Mouse (Mus musculus) Patski (cell line): ENCODE measurements around the gene Atp6v1e2. TPM values are rescaled to one million over a fixed set of nuclear protein-coding genes. Genes with fewer than 3 reads are reported as not detected.

Experiments used
- ATAC-seq: fragments of 100-300 bp; one replicate; pipeline ENCODE4 v1.8.0; 2021
- CTCF ChIA-PET: fragments of 350-600 bp; sonication (Branson Sonifier 250); formaldehyde crosslinking; loops from one replicate; lab custom pipeline; 2022; ENCODE audit warnings: inconsistent platforms; lab: Charles Lee
- POLR2A ChIA-PET: fragments of 350-600 bp; sonication (Branson Sonifier 250); formaldehyde crosslinking; loops from one replicate; lab custom pipeline; 2022; ENCODE audit warnings: antibody characterized with exemption, inconsistent platforms; lab: Charles Lee
- DNase-seq: peaks from one replicate; pipeline ENCODE4 v3.0.0-alpha.2; 2011; ENCODE audit warnings: low read depth, low spot score
- H3K27me3 ChIP-seq: fragments of 371-371 bp; one replicate; pipeline ENCODE4 v1.5.1; 2021
- CTCF ChIP-seq: fragments of 100-300 bp; IDR thresholded peaks from one replicate; pipeline ENCODE4 v1.5.1; 2021
- in situ Hi-C: fragments of 300-500 bp; cut with MboI; formaldehyde crosslinking; loops from 3 replicates; pipeline ENCODE4 v1.11.1; 2018; ENCODE audit warnings: low pct_unique_long_range_greater_than_20kb, mixed read lengths
- polyA plus RNA-seq: library from polyadenylated mRNA; unstranded; gene quantifications from one replicate; pipeline ENCODE4 v1.2.3, GENCODE M21; 2021

The Atp6v1e2 gene
- polyA plus RNA-seq, 1 experiment from 2014 or later: not detected

DNA sequence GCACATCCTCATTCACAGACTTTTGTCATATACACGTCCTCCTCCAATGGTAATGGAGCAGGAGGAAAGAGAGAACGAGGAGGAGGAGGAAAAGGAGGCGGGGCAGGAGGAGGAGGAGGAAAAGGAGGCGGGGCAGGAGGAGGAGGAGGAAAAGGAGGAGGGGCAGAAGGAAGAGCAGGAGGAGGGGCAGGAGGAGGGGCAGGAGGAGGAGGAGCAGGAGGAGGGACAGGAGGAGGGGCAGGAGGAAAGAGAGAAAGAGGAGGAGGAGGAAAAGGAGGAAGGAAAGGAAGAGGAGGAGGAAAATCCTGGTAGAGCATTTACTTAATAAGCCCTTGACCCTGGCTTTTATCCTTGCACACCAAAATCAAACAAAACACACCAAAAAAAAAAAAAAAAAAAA lies 1.6 kb downstream of the Atp6v1e2 start:
- DNase-seq: no peak
- ChIA-PET POLR2A (no interaction called here), CTCF (no interaction called here)
- no peak for TF ChIP-seq CTCF
- in situ Hi-C loops: no loop called here
- no peak for ATAC-seq
- H3K27me3 ChIP-seq: no peaks in the 10 kb centered on the region

DNA sequence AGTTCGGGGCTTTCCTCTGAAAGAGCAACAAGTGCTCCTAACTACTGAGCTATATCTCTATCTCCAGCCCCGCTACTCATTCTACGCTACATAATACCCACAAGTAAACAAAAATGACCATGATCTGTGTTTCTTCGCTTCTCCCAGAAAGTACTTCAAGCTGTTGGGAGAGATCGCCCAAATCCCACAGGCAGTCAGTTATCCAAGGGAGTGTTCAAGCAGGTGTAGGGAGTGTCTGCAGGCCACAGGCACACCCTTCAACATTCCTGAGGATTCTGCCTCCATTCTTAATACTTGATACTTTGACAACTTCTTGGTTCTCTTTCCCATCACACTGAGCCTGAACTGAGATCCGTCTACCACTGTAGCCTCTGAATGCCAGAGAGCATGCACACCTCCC lies 4.5 kb downstream of the Atp6v1e2 start:
- CTCF ChIA-PET: no interaction called here
- no peak for DNase-seq
- in situ Hi-C loops: no loop called here
- no peak for TF ChIP-seq CTCF
- H3K27me3 ChIP-seq: no peaks in the 10 kb centered on the region
- ATAC-seq: no peak
- POLR2A ChIA-PET: no interaction called here

DNA sequence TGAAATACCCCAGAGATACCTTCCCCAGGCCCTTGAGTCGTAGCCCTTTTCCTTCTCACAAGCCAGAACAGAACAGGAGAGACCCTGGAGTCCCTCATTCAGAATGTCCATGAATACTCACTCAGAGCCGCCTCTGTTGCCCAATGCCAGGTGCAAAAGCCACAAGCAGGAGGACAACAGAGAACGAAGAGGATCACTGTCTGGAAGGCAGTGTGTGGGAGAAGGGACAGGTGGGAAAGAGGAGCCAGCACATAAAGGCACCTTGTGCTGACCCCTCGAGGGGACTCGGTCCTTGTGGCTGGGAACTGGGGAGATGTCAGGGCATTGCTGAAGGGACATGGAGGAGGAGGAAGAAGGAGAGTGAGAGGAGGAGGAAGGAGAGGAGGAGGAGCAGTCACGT lies 5.6 kb downstream of the Atp6v1e2 start:
- H3K27me3 ChIP-seq: no peaks in the 10 kb centered on the region
- no peak for TF ChIP-seq CTCF
- CTCF ChIA-PET: interaction anchor here (1.0 kb wide), 1 partner anchor 11 kb away, joined by 3 read pairs; no protein-coding TSS in a partner anchor
- POLR2A ChIA-PET: no interaction called here
- in situ Hi-C loops: no loop called here
- DNase-seq: no peak
- ATAC-seq: no peak

DNA sequence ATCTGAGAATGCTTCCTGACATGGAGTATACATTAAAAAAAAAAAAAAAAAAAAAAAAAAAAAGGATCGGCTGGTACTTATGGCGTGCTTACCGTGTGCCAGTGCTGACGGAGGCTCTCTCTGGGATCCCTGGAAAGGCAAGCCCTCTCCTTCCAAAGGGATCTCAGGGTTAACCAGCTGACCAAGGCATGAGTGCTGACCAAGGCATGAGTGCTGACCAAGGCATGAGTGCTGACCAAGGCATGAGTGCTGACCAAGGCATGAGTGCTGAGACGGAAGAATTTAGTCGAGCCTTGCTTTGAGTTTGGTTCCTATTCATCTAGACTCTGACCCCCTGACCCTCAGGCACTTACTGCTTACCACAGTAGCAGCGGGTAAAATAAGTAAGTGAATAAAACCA lies 9.0 kb downstream of the Atp6v1e2 start:
- no peaks in the 10 kb centered on the region for H3K27me3 ChIP-seq
- no peak for DNase-seq
- no peak for ATAC-seq
- ChIA-PET POLR2A (interaction anchor here (0.6 to 1.6 kb wide), 2 partner anchors 14 to 111 kb away, joined by 3 read pairs; no protein-coding TSS in a partner anchor), CTCF (no interaction called here)
- in situ Hi-C loops: no loop called here
- no peak for TF ChIP-seq CTCF

DNA sequence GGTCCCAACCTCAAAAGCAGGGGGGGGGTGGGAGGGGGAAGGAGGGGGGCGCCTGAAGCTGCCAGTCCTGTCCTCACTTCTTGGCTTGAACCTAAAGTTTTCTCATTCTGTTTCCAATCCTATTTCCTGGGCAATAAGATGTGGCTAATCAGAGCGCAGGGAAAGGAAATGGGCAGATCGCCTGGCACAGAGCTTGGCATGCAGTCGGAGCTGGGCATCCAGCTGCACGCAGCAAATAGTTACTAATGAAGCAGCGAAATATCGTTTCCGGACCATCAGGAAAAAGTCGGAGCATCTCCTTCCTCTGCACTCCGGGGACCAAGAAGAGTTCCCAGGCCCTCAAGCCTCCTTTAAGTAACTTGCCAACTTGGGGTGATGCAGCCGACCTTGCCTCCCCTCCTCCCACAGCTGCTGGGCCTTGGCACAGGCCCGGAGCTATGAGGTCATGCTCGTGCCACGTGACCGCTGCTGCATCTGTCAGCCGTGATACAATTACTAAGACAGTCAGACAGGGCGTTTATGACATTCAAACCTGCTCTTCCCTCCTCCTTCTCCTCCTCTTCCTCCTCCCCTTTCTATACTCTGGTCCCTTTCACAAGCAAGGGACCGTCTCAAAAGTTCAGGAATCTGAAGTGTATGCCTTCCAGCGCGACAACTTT lies 10.1 kb downstream of the Atp6v1e2 start:
- CTCF ChIA-PET: interaction anchor here (1.4 kb wide), 1 partner anchor 41 kb away, joined by 3 read pairs; no protein-coding TSS in a partner anchor
- peak; percentile 50 for DNase-seq
- POLR2A ChIA-PET: interaction anchor here (0.6 to 1.6 kb wide), 4 partner anchors 10 to 112 kb away, joined by 3 to 7 read pairs (median 3); no protein-coding TSS in a partner anchor
- in situ Hi-C loops: no loop called here
- TF ChIP-seq CTCF: no peak
- peak; percentile 75 for ATAC-seq
- H3K27me3 ChIP-seq: no peaks in the 10 kb centered on the region

DNA sequence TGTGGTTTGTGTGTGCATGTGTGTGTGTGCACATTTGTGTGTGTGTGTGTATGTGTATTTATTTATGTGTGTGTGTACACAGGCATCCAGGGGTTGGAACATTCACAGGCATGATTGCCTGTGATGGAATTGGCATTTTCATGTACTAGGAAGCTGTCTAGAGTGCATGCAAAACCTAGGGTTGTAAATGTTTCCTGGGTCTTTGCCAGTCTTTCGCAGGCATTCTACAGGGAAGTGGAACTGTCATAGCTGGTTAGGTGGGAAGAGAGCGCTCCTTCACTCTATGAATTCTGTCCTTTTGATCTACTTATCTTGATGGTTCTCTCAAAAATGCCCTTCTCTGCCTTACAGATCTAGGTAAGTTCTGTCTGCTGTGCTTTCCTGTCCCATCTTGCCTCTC lies 10.6 kb downstream of the Atp6v1e2 start:
- no peak for ATAC-seq
- H3K27me3 ChIP-seq: no peaks in the 10 kb centered on the region
- POLR2A ChIA-PET: interaction anchor here (0.7 to 1.6 kb wide), 3 partner anchors 10 to 12 kb away, joined by 3 to 7 read pairs (median 3); no protein-coding TSS in a partner anchor
- CTCF ChIA-PET: interaction anchor here (1.4 kb wide), 1 partner anchor 42 kb away, joined by 3 read pairs; no protein-coding TSS in a partner anchor
- in situ Hi-C loops: no loop called here
- DNase-seq: no peak
- TF ChIP-seq CTCF: no peak

DNA sequence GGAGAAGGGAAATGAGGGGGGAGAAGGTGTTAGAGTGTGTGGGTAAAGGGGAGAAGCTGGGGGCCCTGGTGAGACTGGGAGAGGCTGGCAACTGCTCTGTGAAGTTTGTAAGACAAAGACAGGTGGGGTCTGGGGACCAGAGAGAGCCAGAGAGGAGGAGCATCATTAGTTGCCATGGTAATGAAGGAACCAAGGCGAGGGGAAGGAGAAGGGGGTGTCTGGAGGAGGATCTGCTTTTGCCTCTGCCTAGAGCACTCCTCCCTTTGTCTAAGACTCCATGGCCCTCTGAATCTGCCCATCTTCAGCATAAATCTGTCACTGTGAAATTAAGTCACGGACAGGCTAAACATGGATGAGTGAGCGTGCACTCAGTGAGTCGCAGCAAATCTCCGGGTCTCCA lies 14.8 kb downstream of the Atp6v1e2 start:
- in situ Hi-C loops: no loop called here
- TF ChIP-seq CTCF: no peak
- POLR2A ChIA-PET: no interaction called here
- CTCF ChIA-PET: no interaction called here
- H3K27me3 ChIP-seq: no peaks in the 10 kb centered on the region
- DNase-seq (no peak), ATAC-seq (no peak)

DNA sequence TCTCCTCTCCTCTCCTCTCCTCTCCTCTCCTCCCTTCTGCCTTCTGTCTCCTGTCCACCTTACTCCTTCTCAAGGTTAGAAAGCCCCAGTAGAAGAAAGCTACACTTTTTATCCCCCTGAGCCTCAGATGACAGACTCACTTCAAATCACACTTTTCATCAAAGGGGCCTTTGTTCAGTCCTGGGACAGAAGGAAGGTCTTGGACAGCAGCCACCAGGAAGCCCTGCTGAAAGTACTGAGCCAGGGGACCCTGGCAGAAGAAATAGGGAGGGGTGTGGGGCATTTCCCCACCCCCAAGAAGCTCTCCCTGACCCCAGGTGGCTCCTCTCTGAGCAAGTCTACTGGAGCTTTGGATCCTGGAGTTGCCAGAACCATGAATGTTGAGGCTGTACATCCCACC lies 17.7 kb downstream of the Atp6v1e2 start:
- POLR2A ChIA-PET: no interaction called here
- DNase-seq (no peak), ATAC-seq (no peak)
- in situ Hi-C loops: loop anchor here (10.0 kb wide), 1 partner anchor 645 kb away; no protein-coding TSS in a partner anchor
- H3K27me3 ChIP-seq: no peaks in the 10 kb centered on the region
- CTCF ChIA-PET: interaction anchor here (0.7 kb wide), 1 partner anchor 114 kb away, joined by 3 read pairs; no protein-coding TSS in a partner anchor
- TF ChIP-seq CTCF: no peak

DNA sequence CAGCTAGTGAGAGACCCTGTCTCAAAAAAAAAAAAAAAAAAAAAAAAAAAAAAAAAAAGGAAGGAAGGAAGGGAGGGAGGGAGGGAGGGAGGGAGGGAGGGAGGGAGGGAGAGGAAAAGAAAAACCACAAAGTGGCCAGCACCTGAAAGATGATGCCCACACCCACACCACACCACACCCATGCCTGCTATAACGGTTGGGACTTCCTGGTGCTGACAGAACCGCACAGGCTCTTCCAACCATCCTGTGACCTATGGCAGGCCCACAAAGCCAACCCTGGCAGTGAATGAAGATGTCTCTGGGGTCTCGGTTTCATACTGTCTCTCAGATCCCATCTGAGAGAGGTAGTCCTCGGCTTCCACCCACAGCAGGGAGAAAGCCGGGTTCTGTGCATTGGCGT lies 18.3 kb downstream of the Atp6v1e2 start:
- in situ Hi-C loops: loop anchor here (10.0 kb wide), 1 partner anchor 645 kb away; no protein-coding TSS in a partner anchor
- DNase-seq (no peak), ATAC-seq (no peak)
- CTCF ChIA-PET: no interaction called here
- TF ChIP-seq CTCF: no peak
- no peaks in the 10 kb centered on the region for H3K27me3 ChIP-seq
- POLR2A ChIA-PET: no interaction called here

DNA sequence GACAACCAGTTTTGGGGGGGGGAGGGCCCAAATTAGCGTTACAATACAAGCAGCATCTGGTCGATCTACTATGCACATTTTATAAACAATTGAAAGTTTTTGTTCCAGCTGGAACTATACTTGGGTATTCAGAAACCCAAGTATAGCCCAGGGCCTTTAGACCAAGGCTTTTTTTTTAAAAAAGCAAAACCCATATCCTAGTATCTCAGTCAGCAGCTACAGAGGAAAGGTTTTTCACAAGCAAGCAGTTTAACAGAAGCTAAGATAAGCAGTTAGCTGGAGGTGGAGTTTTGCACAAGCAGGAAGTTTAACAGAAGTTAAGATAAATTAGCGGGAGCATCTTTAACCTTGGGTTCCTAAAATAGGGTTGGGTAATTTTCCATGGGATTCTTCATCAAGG lies 20.9 kb downstream of the Atp6v1e2 start:
- POLR2A ChIA-PET: interaction anchor here (1.0 kb wide), 1 partner anchor 10 kb away, joined by 7 read pairs; no protein-coding TSS in a partner anchor
- no peak for DNase-seq
- CTCF ChIA-PET: interaction anchor here (1.4 to 1.8 kb wide), 2 partner anchors 118 to 122 kb away, joined by 3 to 4 read pairs; no protein-coding TSS in a partner anchor
- in situ Hi-C loops: loop anchor here (10.0 kb wide), 1 partner anchor 648 kb away; no protein-coding TSS in a partner anchor
- H3K27me3 ChIP-seq: no peaks in the 10 kb centered on the region
- ATAC-seq: no peak
- no peak for TF ChIP-seq CTCF

DNA sequence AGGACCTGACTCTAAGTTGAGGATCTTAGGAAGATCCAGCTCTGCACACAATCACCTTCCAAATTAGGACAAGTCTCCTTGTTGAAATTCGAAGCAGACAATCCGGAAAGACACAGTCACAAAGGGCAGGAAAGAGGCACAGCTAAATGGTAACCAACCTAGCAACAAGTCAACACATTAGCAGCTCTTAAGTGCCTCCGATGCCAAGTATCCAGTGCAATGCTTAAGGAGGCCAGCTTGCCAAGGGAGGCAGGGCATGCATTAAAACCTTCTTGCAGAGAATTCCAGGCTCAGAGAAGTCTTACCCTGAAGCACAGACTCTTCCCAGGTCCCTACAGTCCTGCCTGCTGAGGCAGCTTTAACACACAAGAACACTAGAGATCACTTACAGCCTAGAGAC lies 23.0 kb downstream of the Atp6v1e2 start:
- H3K27me3 ChIP-seq: no peaks in the 10 kb centered on the region
- DNase-seq: no peak
- no peak for TF ChIP-seq CTCF
- no peak for ATAC-seq
- in situ Hi-C loops: loop anchor here (10.0 kb wide), 1 partner anchor 650 kb away; no protein-coding TSS in a partner anchor
- ChIA-PET POLR2A (interaction anchor here (1.5 kb wide), 1 partner anchor 13 kb away, joined by 3 read pairs; no protein-coding TSS in a partner anchor), CTCF (no interaction called here)
